Mouse (Mus musculus) spleen, postnatal 14 days (tissue): Measurements from ENCODE around the gene Ift122.

ENCODE experiments used
- DNase-seq, 2 experiments: peaks; one replicate each; pipeline ENCODE4 v3.0.0; 2021 to 2022; ENCODE audit warnings: low spot score in 2 of 2

Gene Ift122

DNA sequence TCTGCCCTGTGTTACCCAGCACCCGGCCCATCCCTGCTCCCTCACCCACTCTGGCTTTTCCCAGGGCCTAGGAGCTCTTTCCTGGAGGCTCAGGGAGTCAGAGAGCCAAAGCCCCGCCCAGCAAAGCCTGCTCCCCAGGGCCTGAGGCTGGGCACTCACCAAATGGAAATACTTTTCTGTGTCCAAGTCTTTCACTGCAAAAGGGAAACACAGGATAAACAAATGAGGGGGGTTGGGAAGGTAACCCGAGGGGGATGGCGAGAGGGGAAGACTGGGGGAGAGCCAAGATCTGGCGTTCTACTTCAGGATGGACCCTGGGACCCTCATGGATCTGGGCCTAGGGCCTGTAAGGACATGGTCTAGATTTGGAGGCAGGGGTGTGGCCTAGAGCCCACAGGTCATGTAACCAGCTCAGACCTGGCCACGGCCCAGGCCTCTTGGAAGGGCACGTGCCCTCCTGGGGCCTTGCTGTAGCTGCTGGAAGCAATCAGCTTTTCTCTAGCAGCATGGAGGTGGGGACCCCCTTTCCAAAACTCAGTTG lies 106.0 kb downstream of the Ift122 start:
- DNase-seq = no peak

GRCm38 (mm10) chr6:115960322-115960721 lies 107.1 kb downstream of the Ift122 start:
- no peak for DNase-seq

DNA sequence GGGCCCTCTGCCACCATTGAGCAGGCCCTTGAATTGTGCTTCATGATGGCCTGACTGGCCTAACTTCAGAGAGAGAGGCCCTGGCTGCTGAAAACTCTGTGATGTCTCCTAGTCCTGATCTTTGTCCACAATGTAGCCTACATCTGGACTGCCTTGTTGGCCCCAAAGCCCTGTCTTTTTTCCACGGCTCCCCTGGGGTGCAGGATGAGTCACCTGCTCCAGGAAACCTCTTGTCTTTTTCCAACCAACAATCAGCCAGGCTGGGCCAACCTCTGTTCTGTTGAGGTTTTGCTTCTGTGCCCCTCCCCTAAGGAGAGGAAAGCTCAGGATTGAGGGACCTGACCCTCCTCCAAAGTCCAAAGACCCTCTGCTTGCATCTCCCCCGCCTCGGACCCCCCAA lies 108.5 kb downstream of the Ift122 start:
- no peak for DNase-seq

DNA sequence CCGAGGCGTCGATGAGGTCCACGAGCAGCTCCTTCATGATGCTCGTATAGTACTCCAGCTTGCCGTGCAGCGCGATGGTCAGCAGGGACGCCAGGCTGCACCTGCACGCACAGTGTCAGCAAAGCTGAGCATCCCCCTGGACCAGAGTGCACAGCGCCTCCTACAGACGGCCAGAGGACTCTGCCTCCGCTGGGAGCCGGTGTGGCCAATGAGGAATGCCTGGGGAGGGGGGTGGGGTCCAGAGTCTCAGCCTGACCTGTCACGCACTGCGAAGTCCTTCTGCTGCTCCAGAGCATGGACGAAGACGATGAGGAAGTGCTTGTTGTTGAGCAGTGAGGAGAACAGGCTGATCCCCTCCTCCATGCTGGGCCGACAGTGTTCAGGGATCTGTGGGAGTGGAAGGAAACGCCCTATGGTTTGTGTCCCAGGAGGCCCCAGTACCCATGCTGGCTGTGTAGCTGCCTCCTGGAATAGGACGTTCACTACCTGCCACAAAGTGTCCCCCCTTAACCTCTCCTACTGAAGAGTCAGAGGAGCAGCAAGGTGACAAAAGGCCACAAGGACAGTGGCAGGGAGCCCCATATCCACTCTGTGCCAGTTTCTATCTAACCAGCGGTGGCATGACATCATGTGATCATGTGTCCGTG lies 109.3 kb downstream of the Ift122 start:
- DNase-seq = no peak

DNA sequence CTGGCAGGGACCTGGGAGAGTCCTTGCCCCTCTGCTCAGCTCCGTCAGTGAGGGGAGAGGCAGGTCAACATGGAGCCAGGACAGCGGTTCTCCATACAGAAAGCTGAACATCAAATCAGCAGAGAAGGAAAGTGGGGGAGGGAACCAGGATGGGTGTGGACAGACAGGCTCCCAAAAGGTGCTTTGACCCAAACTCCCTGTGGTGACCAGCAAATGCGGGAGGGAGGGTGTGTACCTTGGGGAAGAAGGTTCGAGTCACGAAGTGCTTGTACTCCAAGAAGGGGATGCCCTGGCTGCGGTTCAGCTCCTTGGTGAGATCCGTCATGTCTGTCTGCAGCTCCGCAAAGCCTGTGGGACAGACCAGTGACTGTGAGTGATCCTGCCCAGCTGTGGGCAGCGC lies 110.4 kb downstream of the Ift122 start:
- no peak for DNase-seq

GRCm38 (mm10) chr6:115966227-115966966 lies 113.1 kb downstream of the Ift122 start:
- DNase-seq = no peak

DNA sequence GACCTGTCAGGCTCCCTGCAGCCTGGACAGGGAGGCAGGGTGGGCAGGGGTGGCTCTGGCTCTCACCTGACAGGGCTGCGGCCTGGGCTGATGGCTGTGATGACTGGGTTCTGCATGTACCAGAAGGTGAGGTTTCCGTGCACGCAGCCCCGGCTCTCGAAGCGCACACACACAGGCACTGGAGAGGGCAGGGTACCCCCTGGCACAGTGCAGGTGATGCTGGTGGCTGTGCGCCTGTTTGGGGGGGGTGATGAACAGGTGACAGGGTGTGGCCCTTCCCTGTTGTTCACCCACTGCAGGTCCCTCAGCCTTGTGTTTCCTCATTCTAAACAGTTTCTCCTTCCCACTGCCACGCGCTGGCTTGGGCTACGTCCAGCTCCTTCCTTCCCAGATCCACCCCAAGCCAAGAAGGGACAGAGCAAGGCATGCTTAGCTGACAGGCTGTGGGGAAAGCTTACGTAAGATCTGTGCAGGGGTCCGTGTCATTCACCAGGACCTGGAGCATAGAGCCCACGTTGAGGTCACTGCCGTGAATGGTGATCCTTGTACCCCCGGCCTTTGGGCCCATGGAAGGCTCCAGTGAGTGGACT lies 114.1 kb downstream of the Ift122 start:
- no peak for DNase-seq

GRCm38 (mm10) chr6:115968086-115968485 lies 114.8 kb downstream of the Ift122 start:
- no peak for DNase-seq

DNA sequence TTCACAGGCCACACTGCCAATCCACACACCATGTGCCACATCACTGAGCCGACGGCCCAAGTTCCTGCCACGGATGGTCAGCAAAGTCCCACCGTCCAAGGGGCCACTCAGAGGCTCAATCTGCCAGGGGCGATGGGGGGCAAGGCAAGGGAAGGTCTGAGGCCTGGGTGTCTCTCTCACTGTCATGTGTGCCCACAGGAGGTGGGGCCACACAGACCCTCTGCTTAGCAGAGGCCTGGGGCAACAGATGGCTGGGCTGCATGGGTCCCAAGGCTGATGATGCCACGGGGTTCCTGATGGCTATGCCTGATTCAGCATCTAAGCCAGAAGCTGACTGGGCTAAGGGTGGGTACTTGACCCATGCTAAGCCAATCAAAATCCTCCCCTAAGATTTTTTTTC lies 115.4 kb downstream of the Ift122 start:
- DNase-seq = no peak

- no peak for DNase-seq
Measured at GRCm38 (mm10) chr6:115969103-115969502, 115.8 kb downstream of the Ift122 start.

DNA sequence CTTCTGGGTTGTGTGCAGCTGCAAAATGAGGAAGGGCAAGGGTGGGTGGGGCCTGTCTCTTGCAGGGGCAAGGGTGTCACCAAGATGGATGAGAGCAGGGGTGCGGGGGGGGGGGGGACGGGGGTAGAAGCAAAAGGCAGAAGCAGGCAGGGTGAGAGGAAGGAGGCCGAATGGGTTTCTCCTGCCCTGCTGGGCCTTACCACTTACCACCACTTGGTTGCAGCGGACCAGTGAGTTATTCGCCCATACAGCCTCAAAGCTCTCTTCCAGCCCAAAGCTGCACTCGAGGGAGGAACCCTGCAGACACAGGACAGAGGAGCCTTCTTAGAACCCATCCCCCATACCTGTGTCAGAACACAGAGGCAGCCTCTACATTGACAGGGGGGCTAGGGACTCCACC lies 116.7 kb downstream of the Ift122 start:
- peak in 1 of 2 experiments; percentile 24 for DNase-seq

DNA sequence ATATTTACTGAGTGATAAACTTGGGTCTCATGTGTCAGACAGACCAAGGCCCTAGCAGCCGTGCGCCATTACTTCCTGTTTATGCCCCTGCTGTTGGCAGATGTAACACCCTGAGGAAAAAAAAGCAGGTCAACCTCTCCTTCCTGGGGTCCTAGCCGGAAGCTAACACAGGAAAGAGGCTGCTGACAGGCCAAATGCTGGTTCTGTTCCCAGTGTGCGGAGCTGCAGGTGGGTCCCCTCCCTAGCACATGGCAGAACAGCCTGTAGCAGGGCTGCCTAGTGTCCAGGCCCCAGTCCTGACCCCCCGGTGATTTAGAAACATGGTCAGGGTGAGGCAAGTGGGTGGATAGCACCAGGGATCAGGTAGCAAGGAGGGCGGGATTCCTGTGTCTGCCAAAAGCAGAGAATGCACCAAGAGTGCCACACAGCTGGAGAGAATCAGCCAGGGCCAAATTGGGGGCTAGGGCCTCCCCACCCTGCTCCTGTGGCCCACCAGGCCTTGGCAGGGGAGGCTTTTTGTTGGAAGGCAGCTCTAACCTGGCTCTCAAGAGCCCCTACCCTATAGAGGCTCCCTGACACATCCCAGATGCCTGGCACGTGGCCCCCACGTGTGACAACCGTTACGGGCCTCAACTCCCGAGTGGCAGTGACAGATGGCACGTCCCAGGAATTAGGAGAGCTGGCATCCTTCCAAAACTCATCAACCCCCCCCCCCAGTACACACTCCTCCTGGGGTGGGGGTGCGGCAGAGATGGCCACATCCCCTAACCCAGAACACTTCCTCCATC lies 118.2 kb downstream of the Ift122 start:
- no peak for DNase-seq

- no peak for DNase-seq
Measured at GRCm38 (mm10) chr6:115972083-115972764, 119.0 kb downstream of the Ift122 start.

GRCm38 (mm10) chr6:115973139-115973875 lies 120.0 kb downstream of the Ift122 start:
- DNase-seq = no peak

DNA sequence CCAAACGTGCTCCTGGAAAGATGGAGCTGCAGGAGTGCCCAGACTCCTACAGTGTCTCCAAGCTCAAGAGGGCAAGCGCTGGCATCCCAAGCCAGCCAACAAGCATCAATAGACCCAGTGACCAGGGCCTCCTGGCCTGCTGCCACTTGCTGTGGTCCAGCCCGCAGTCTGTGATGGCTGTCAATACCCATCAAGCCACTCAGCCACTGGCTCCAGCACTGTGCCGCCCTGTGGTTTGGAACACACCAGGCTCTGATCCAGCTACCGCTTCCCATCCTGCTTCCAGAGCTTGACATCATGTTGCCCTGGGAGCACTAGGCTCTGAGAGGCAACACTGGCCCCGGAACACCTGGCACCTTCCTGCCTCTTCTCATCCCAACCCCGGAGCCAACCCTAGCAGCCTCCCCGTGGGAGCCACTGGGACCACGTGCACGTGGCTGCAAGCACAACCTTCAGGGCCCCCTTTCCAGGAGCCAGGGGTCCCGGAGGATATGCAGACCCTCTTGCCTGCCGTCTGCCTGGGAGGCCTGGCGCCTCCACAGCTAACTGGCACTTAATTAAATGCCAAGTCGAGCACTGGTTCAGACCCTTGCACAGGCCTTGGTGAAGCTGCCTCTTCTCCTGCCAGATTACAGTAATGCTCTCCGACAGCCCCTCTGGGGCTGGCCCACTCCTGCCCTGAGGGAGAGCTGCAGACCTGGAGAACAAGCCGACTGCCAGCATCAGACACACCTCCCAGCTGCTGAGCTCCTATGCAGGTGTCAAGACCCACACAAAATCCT lies 120.8 kb downstream of the Ift122 start:
- no peak for DNase-seq

- DNase-seq = no peak
Measured at GRCm38 (mm10) chr6:115975606-115976005, 122.3 kb downstream of the Ift122 start.
